Comparison of ENCODE assay signal across 8 mouse cellular contexts in the genomic region with DNA sequence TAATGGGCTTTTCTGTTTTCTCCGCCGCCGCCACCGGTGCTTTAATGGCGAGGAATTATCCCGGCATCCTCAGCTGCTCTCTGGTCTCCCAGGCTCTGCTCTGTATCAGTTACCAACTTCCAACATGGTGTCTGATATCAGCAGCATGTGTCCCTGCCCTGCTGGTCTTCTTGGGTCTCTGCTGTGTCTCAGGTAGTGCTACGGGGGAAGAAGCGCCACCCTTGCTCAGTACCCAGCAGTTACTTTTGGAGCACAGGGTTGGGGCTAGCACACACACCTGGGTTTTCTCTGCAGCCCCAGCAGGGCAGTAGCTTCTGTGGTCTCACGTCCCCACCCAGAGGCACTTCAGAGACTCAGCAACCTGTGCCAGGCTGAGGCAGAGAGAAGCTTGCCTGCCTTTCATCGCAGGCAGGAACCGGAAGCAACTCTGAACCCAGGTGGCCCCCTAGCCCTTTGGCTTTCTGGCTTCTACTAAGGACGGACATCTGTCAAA. TPM values are rescaled to one million over a fixed set of nuclear protein-coding genes. Genes with fewer than 3 reads are reported as not detected.
DNase-seq lines count a peak whose midpoint lies in the region; ATAC-seq and TF ChIP-seq lines count a peak whose summit lies in the region.

No protein-coding gene starts in this region.

- H3K9ac ChIP-seq in heart, embryonic 16.5 days (ENCODE audit: low read length), result peak overlapping the region; percentile 68
- 0 out of 2 replicates have a peak overlapping the region, but pooled peaks have one; percentile 23 for H3K9ac ChIP-seq in limb, embryonic 15.5 days
- 0 out of 2 replicates have a peak overlapping the region, but pooled peaks have one; percentile 19 for H3K9ac ChIP-seq in midbrain, postnatal 0 days (replicated peaks; ENCODE audit: low read length, poor library complexity, severe bottlenecking)

- no peaks in the 10 kb centered on the region for H3K27me3 ChIP-seq in heart, embryonic 16.5 days (ENCODE audit: control insufficient read depth, insufficient read depth, low read length)
- H3K27me3 ChIP-seq in limb, embryonic 15.5 days, result no peaks in the 10 kb centered on the region
- no peaks in the 10 kb centered on the region for H3K27me3 ChIP-seq in midbrain, postnatal 0 days (ENCODE audit: insufficient read depth, low read length)

- TF ChIP-seq CTCF in midbrain, postnatal 0 days (IDR thresholded peaks at IDR 0.05), result peak; percentile 41

- intact Hi-C loops in left cerebral cortex, postnatal 10 days (cut with DNase I), result no loop called here

- 5% methylated on average over 12 of the region's 12 CpGs for WGBS in heart, embryonic 16.5 days
- WGBS in limb, embryonic 15.5 days, result 5% methylated on average over 12 of the region's 12 CpGs
- 12% methylated on average over 12 of the region's 12 CpGs for WGBS in midbrain, postnatal 0 days

- H3K9me3 ChIP-seq in heart, embryonic 16.5 days (replicated peaks; ENCODE audit: control insufficient read depth, low read length), result peaks cover 5% of the 10 kb centered on the region
- H3K9me3 ChIP-seq in limb, embryonic 15.5 days, result no peaks in the 10 kb centered on the region
- H3K9me3 ChIP-seq in midbrain, postnatal 0 days (ENCODE audit: low read length), result no peaks in the 10 kb centered on the region

- peak; percentile 53 for ATAC-seq in frontal cortex, adult (ENCODE audit: low TSS enrichment)
- ATAC-seq in heart, embryonic 16.5 days (replicated peaks; ENCODE audit: extremely low read depth, insufficient read depth, low FRiP score), result peak; percentile 76
- ATAC-seq in limb, embryonic 15.5 days (ENCODE audit: insufficient number of reproducible peaks, low FRiP score, low TSS enrichment, low read depth), result 0 out of 2 replicates have a peak, but pooled peaks have one; percentile 1
- peak; percentile 66 for ATAC-seq in midbrain, postnatal 0 days (ENCODE audit: low FRiP score)

- peaks cover 9% of the 10 kb centered on the region for H3K4me1 ChIP-seq in heart, embryonic 16.5 days (ENCODE audit: control insufficient read depth, insufficient read depth, low read length)
- peaks cover 7% of the 10 kb centered on the region for H3K4me1 ChIP-seq in limb, embryonic 15.5 days
- H3K4me1 ChIP-seq in midbrain, postnatal 0 days (ENCODE audit: insufficient read depth, low read length), result no peaks in the 10 kb centered on the region

- peaks cover 4% of the 10 kb centered on the region; the same call in 1 of the 2 replicates for H3K36me3 ChIP-seq in heart, embryonic 16.5 days (ENCODE audit: control insufficient read depth, insufficient read depth)
- H3K36me3 ChIP-seq in limb, embryonic 15.5 days, result 0 out of 2 replicates have a peak, but pooled peaks cover 2% of the 10 kb centered on the region
- peaks cover 16% of the 10 kb centered on the region for H3K36me3 ChIP-seq in midbrain, postnatal 0 days (ENCODE audit: insufficient read depth, low read length)

- peak overlapping the region; percentile 63 for H3K4me3 ChIP-seq in heart, embryonic 16.5 days (ENCODE audit: low read length)
- peak overlapping the region; percentile 48 for H3K4me3 ChIP-seq in limb, embryonic 15.5 days
- peak overlapping the region; percentile 36 for H3K4me3 ChIP-seq in midbrain, postnatal 0 days (ENCODE audit: low read depth, low read length)

- H3K4me2 ChIP-seq in heart, embryonic 16.5 days (ENCODE audit: low read depth, low read length), result peak overlapping the region; percentile 72
- H3K4me2 ChIP-seq in limb, embryonic 15.5 days, result peak overlapping the region; percentile 73
- peak overlapping the region; percentile 71 for H3K4me2 ChIP-seq in midbrain, postnatal 0 days (ENCODE audit: low read depth, low read length, poor library complexity, severe bottlenecking)

- H3K27ac ChIP-seq in heart, embryonic 16.5 days (ENCODE audit: low read length), result peak overlapping the region; percentile 72
- H3K27ac ChIP-seq in limb, embryonic 15.5 days, result peak overlapping the region; percentile 47
- peak overlapping the region; percentile 60; the same call in 1 of the 2 replicates for H3K27ac ChIP-seq in midbrain, postnatal 0 days (ENCODE audit: low read depth, low read length)

- no peak for DNase-seq in frontal cortex, postnatal 25 days (ENCODE audit: low spot score in 2 of 2)
- peak; percentile 61 for DNase-seq in brain, adult 2 months (ENCODE audit: low read depth, low spot score)
- peak; percentile 32 for DNase-seq in midbrain, postnatal 0 days (ENCODE audit: low spot score)
- peak; percentile 70 for DNase-seq in thymus, postnatal 4 days
- DNase-seq in left cerebral cortex, postnatal 10 days (ENCODE audit: extremely low spot score in 1 of 2, low spot score in 2 of 2), result no peak

RNA-seq across cellular contexts. Expression of gene Coq8a, which starts 26.9 kb away (rescaled TPM):
- polyA plus RNA-seq in heart, embryonic 16.5 days (2015; fragmentation: Nextera tagmentation; extraction: Ambion mirVana), result 70.0 and 89.0 TPM in 2 replicates
- 9.6 and 19.1 TPM in 2 replicates for polyA plus RNA-seq in limb, embryonic 15.5 days (2015; fragmentation: Nextera tagmentation; extraction: Ambion mirVana)
- total RNA-seq in midbrain, postnatal 0 days (2014; rRNA removed), result 2.1 and 7.2 TPM in 2 replicates
- 6.8 and 8.3 TPM in 2 replicates for polyA plus RNA-seq in midbrain, postnatal 0 days (2015; fragmentation: Nextera tagmentation; extraction: Ambion mirVana)
- 10 to 100 TPM; 22.7 to 25.8 TPM for total RNA-seq in left cerebral cortex, postnatal 10 days (2021)

RNA-seq across cellular contexts. Expression of gene Psen2, which starts 37.0 kb away (rescaled TPM):
- polyA plus RNA-seq in heart, embryonic 16.5 days (2015; fragmentation: Nextera tagmentation; extraction: Ambion mirVana), result 16.5 TPM in 2 replicates
- polyA plus RNA-seq in limb, embryonic 15.5 days (2015; fragmentation: Nextera tagmentation; extraction: Ambion mirVana), result 18.1 and 21.8 TPM in 2 replicates
- total RNA-seq in midbrain, postnatal 0 days (2014; rRNA removed), result 30.6 and 32.1 TPM in 2 replicates
- polyA plus RNA-seq in midbrain, postnatal 0 days (2015; fragmentation: Nextera tagmentation; extraction: Ambion mirVana), result 22.0 and 24.5 TPM in 2 replicates
- total RNA-seq in left cerebral cortex, postnatal 10 days (2021), result 10 to 100 TPM; 21.3 to 21.5 TPM

Comparison
In these comparisons a context has a peak if more than half of its experiments do, and no peak if none do; other contexts are left out.
1. ATAC-seq: peak in every context shown above with its lines; median percentile 76 in heart, embryonic 16.5 days; 66 in midbrain, postnatal 0 days; 53 in frontal cortex, adult; 1 in limb, embryonic 15.5 days.
2. DNase-seq: peak in brain, adult 2 months (single experiment), midbrain, postnatal 0 days (single experiment) and thymus, postnatal 4 days (single experiment); none in frontal cortex, postnatal 25 days (0 of 2) and left cerebral cortex, postnatal 10 days (0 of 2).
3. Peak in every context shown above with its lines, with median percentiles within 50 percentile points of each other: H3K27ac ChIP-seq, H3K4me2 ChIP-seq, H3K4me3 ChIP-seq and H3K9ac ChIP-seq.